Mouse (Mus musculus): ENCODE measurements around the gene 4930505A04Rik. TPM values are rescaled to one million over a fixed set of nuclear protein-coding genes. Genes with fewer than 3 reads are reported as not detected.

4930505A04Rik gene
- polyA plus RNA-seq, 1 experiment = 0.32 TPM

Other genes with a start within 250 kb of the 4930505A04Rik start
- gene Sptbn1, start 203.7 kb downstream of the 4930505A04Rik start, polyA plus RNA-seq (2012; rRNA removed) = 136 and 142 TPM in 2 replicates
- gene Acyp2, start 177.8 kb upstream of the 4930505A04Rik start, polyA plus RNA-seq (2012; rRNA removed) = 12.3 and 15.3 TPM in 2 replicates

All from gonadal fat pad, adult 2 months (tissue).